Mouse (Mus musculus) left cerebral cortex, adult 2 months (tissue): ENCODE results near the gene Ttc28. TPM values are rescaled to one million over a fixed set of nuclear protein-coding genes. Genes with fewer than 3 reads are reported as not detected.
A peak's percentile ranks its signal among the peaks of the same experiment; 100 is the strongest.

Source experiments
- DNase-seq, 2 experiments: peaks; one replicate each; pipeline ENCODE4 v3.0.0; 2021 to 2022; ENCODE audit warnings: low spot score in 2 of 2, mixed read lengths in 1 of 2; ENCODE audit errors: extremely low spot score in 1 of 2
- H3K27ac ChIP-seq: fragments of 200-600 bp; 2 replicates; pipeline ENCODE4 v1.8.1; 2022
- H3K4me3 ChIP-seq: fragments of 200-600 bp; 2 replicates; pipeline ENCODE4 v1.8.1; 2022
- CTCF ChIP-seq: fragments of 200-600 bp; IDR thresholded peaks from 2 replicates; pipeline ENCODE4 v1.8.1; 2022; ENCODE audit warnings: antibody characterized with exemption, mild to moderate bottlenecking, moderate library complexity
- intact Hi-C: fragments of 180-260 bp; cut with DNase I; formaldehyde crosslinking; loops from one replicate; pipeline ENCODE4 v1.15.1; 2025
- total RNA-seq, 2 experiments: library from RNA; stranded (reverse); gene quantifications; 2 replicates each; pipeline ENCODE4 v1.2.3; 2021

Gene Ttc28
- total RNA-seq, 2 experiments from 2014 or later, result 12.0 to 12.8 TPM

DNA sequence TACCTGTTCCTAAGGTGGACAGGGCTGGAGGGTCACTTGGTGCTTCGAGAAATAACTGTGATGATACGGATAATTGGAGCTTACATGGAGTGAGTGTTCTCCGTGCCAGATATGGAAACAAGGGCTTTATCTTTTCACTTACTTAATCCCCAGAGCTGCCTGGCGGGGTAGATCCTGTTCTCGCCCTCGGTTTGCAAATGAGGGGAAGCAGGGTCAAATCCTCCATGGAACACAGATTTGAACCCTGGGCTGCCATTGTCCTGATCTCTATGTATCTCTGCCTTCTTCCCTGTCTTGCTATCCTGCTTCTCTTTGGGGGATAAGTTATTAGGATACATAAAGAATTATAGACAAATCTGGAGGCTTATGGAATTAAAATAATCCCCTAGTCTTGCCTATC lies 257.7 kb downstream of the Ttc28 start:
- intact Hi-C loops, result no loop called here
- H3K27ac ChIP-seq, result no peak overlapping the region
- H3K4me3 ChIP-seq, result no peak overlapping the region
- no peak for DNase-seq
- TF ChIP-seq CTCF, result no peak

DNA sequence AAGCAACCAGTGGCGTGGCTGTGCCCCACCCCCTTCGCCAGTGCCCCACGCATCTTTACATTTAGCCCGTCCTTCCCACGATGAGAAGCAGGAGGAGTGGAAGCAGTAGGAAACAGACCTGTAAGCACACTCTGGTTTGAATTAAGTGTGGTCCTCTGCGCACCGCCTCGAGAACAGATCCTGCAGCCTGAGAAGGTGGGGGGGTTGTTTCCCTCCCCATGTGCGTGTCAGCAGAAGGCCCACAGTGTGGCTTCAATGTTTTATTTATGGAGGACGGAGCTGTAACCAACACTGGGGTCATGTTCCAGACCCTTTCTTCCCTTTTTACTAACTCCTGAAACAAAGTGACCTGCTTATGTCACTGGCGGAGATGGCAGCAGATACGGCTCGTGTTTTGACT lies 258.1 kb downstream of the Ttc28 start:
- intact Hi-C loops, result no loop called here
- Histone ChIP-seq H3K27ac (no peak overlapping the region; the same call in 1 of the 2 replicates), H3K4me3 (no peak overlapping the region)
- TF ChIP-seq CTCF, result no peak
- DNase-seq, result no peak

DNA sequence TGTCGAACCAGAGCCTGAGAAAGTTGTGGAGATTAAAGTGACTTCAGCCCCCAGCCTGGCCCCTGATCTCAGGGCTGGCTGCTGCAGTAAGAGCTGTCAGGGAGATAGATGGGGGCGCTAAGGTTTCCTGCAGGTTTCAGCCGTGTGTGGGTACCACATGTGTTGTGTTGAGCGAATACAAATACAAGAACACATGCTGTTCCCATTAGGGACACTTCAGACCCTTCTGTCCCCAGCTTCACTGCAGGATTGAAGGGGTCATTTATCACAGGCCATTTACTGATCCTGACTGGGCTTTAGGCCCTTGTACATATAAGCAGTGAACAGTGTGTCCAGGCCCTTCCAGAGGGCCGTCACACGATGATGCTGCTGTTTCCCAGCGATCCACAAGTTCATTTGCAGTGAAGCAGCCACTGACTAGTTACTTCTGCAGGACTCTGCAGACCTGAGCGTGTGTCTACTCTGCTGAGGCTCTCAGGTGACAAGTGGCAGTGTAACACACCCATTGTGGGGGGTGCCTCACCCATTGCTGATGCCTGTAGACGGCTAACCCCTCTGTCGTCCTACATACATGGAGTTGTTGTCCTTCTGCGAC lies 258.7 kb downstream of the Ttc28 start:
- intact Hi-C loops, result no loop called here
- no peak for TF ChIP-seq CTCF
- no peak for DNase-seq
- Histone ChIP-seq H3K4me3 (no peak overlapping the region), H3K27ac (no peak overlapping the region; the same call in 1 of the 2 replicates)

DNA sequence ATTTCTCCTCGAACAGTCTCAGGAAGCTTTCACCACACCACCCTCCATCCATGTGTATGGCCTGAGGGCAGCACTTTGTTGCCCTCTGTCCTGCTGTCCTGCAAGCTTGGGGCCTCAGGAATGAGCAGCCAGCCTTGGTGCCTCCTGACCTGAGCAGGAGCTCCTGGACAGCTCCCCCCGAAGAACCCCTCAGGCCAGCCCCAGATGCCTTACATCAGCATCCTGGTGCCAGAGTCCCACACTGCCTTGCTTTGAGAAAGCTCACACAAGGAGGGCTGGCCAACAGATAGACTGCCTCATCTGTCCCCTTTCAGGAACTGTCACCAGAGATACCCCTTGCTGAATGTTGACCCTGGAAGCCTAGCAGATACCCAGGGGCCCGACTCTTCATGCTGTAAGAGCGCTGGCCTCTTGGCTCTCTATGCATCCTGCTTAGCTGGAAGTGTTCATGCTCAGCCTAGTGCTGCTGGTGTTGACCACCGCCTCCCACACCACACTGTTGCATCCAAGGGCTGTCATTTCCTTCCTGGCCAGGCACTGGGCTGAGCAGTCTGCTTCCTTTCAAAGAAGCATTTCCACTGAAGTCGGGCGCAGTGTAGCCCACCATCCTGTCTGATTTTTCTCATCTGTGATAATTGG lies 259.4 kb downstream of the Ttc28 start:
- intact Hi-C loops, result no loop called here
- H3K4me3 ChIP-seq, result no peak overlapping the region
- no peak for DNase-seq
- 0 out of 2 replicates have a peak overlapping the region, but pooled peaks have one; percentile 32 for H3K27ac ChIP-seq
- TF ChIP-seq CTCF, result no peak

DNA sequence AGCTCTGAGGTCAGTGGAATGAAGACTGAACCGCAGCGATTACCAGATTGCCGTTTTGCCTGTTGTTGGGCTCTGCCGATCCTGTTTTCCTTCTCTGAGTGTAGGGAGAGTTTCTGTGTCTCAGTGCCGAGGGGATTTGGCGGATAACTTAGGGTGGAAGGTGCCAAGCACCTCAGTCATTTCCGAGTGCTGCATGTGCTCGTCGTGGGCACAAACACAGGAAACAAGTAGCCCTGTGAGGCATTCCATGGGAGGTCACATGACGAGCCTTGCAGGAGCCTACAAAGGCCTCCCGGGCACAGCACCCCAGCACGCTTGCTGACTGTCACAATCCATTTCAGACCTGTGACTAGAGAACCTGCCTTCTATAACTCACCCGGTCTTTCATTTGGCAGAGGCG lies 260.0 kb downstream of the Ttc28 start:
- intact Hi-C loops, result no loop called here

DNA sequence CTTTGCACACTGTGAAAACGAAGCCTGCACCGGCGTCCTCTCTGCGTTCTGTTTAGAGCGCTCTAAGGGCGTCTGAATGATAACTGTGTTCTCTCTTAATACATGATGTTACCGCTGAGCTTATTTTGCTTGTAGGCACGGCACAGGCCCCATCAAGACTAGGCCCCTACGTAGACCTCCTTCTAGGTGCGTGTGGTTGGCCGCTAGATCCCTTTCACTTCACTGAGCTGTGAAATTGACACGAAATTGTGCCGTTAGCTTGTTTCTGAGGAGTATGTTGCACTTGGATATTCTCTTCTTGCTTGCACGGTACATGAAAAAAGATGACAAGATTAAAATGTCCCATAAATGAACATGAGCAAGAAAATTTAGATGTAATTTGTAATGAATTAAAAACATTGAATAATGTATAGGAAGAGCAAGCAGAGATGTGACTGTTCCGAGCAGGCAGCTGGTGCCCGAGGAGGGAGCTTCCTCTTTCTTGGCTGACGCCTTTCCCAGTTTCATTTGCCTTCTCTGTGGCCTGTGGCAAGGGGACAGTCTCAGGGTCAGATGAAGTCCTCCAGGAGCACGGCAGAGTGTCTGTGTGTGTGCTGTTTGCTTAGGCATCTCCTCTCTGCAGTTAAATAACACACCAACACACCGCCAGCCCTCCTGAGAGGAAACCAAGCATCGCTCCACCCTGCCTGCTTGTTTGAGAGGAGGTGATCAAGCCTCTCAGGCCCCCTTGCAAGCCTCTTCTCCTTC lies 261.7 kb downstream of the Ttc28 start:
- DNase-seq, result no peak
- peak overlapping the region; percentile 41; the same call in 1 of the 2 replicates for H3K27ac ChIP-seq
- no peak for TF ChIP-seq CTCF
- intact Hi-C loops, result no loop called here
- no peak overlapping the region for H3K4me3 ChIP-seq

More for the DNA sequence above, 260.0 kb downstream of the Ttc28 start:
- no peak for DNase-seq
- Histone ChIP-seq H3K27ac (0 out of 2 replicates have a peak overlapping the region, but pooled peaks have one; percentile 6), H3K4me3 (no peak overlapping the region)
- no peak for TF ChIP-seq CTCF

DNA sequence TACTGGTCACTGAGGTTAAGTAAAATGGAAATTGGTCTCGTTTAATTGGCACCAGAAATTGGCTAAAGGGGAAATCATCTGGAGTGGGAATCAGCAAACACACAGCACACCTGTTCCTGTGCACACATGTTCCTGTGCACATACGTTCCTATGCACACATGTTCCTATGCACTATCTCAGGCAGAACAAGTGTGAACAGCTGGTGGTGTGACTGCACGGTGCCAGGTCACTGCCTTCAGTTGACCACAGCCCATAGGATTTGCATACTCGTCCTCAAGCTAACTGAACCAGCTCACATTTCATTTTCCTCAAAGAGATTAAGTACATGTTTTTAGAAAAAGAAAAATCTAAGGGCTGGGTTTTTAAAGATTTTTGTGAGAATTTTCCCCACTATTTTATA lies 263.2 kb downstream of the Ttc28 start:
- intact Hi-C loops, result no loop called here
- no peak for DNase-seq
- no peak for TF ChIP-seq CTCF
- no peak overlapping the region for H3K27ac ChIP-seq
- no peak overlapping the region for H3K4me3 ChIP-seq

DNA sequence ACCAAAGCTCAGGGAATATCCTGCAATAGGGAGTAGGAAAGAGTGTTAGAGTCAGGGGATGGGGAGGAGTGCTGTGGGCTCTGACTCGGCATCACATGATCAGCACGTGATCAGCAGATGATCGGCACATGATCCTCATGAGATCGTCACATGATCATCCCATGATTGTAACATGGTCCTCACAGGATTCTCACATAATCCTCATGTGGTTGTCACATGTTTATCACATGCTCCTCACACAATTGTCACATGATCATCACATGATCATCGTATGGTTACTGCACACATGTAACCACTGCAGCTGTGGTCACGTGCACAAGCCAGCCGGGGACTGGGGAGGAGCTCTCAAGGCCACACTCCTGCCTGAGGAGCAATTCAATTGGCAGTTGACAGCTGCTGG lies 264.8 kb downstream of the Ttc28 start:
- H3K27ac ChIP-seq, result no peak overlapping the region
- no peak overlapping the region for H3K4me3 ChIP-seq
- intact Hi-C loops, result no loop called here
- TF ChIP-seq CTCF, result no peak
- no peak for DNase-seq

DNA sequence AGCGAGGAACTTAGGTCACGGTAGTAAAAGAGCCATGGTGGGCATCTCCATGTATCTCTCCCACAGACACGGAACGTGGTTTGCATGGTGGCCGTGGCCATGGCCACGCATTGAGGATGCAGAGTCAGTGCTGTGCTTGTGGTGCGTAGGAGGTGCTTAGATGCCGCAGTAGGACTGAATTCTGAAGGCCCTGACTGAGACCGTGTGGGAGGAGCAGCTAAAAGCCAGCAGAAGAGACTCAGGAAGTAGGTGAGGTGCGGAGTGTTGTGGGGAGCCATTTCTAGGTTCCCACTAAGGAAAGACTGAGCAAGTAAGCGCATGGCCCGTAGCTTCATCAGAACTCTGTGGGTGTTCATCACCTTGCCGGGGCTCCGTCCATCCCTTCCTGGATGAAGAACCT lies 271.0 kb downstream of the Ttc28 start:
- no peak for DNase-seq
- Histone ChIP-seq H3K4me3 (no peak overlapping the region), H3K27ac (no peak overlapping the region)
- no peak for TF ChIP-seq CTCF
- intact Hi-C loops, result no loop called here

DNA sequence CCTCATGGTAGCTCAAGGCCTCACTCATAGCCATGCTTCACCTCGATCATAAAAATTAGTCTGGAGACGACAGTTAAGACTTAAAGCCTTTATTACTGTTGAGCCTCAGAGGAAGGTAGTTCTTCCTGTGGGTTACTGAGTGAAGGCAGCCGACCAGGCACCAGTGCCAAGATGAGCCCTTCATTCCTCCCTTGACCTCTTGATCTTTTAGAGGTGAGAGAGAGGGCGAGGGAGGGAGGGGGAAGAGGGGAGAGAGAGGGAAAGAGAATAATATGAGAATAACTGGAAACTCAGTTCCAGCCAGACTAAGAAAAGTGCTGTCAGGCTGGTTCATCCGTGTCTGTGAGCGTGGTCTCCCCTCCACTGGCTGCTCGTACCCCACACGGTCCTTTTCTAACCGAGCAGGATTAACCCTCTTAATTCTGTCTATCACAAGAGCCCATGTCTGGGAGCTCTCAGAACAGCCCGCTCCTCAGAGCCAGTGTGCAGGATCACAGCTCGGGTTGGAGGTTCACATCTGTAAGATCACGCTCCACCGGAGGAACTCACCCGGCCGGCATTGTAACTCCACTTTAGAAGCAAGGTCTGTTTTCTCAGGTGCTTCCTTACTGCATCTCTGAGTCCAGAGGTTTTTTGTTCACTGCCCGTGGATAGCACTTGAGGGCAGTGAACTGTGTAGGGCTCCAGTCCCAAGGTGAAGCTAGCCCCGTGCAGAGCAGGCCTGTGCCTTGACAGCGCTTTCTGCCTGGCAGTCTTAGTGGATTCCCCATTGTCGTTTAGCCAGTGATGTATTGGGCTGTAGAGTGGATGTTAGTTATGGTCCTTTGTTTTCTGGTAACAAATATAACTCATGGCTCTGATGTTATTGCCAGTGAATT lies 272.5 kb downstream of the Ttc28 start:
- intact Hi-C loops, result no loop called here
- Histone ChIP-seq H3K4me3 (no peak overlapping the region), H3K27ac (no peak overlapping the region)
- DNase-seq, result no peak
- no peak for TF ChIP-seq CTCF

DNA sequence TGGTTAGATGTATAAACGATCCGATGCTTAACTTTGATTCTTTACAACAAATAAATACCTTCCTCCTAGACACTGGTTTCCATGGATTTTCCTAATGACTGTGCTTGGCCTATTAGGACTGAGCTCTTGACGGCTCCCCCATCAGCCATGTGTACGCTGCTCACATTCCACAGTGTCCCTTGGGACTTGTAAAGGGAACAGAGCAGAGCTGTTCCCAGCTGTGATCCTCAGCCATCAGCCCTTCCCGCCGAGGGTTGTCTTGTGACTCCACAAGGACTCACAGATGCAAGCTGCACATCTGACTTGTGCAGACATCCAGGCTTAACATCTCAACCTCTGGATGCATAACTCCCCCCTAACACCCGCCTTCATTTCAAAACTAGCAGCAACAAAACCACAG lies 275.0 kb downstream of the Ttc28 start:
- no peak for TF ChIP-seq CTCF
- intact Hi-C loops, result no loop called here
- H3K27ac ChIP-seq, result no peak overlapping the region
- H3K4me3 ChIP-seq, result no peak overlapping the region
- DNase-seq, result no peak
